Mouse (Mus musculus): ENCODE measurements around the gene Coq6. TPM values are rescaled to one million over a fixed set of nuclear protein-coding genes. Genes with fewer than 3 reads are reported as not detected.
"Not testable (repeated sequence)": the region's sequence is repeated elsewhere in the genome, so short reads cannot be mapped to it uniquely, and the experiment has no call there.

Coq6 gene
- total RNA-seq (2021): 10 to 100 TPM; 26.2 to 28.3 TPM
- long read RNA-seq, transcript Coq6-201 (12 exons, 1,602 nt): major isoform, 15 of 19 reads
- long read RNA-seq, partial matches to known transcripts: 0 of 19 reads
- long read RNA-seq, other reads (novel, unspliced or antisense): 4 of 19 reads

GRCm38 (mm10) chr12:84361555-84362489 is at the start of gene Coq6, which contains the start of gene Fam161b:
TSS of gene Coq6 (plus strand) at chr12:84361657.
TSS of gene Fam161b (minus strand) at chr12:84361833.
- DNase-seq (ENCODE audit: low spot score in 2 of 2): peak; percentile 90 to 94

- DNase-seq (ENCODE audit: low spot score in 2 of 2): no peak
Observed at GRCm38 (mm10) chr12:84316006-84316405, 45.5 kb upstream of the Coq6 start.

GRCm38 (mm10) chr12:84316721-84317621 is 44.5 kb upstream of the Coq6 start, which contains the start of gene Zfp410:
TSS of gene Zfp410 (plus strand) at chr12:84316852.
- DNase-seq (ENCODE audit: low spot score in 2 of 2): peak; percentile 74 to 82

- no peak for DNase-seq (ENCODE audit: low spot score in 2 of 2)
Observed at GRCm38 (mm10) chr12:84327111-84327512, 34.3 kb upstream of the Coq6 start.

GRCm38 (mm10) chr12:84336963-84337625 is 24.4 kb upstream of the Coq6 start:
- no peak for DNase-seq (ENCODE audit: low spot score in 2 of 2)

- no peak for DNase-seq (ENCODE audit: low spot score in 2 of 2)
Observed at GRCm38 (mm10) chr12:84347192-84347591, 14.3 kb upstream of the Coq6 start.

- not testable (repeated sequence) for DNase-seq (ENCODE audit: low spot score in 2 of 2)
Observed at GRCm38 (mm10) chr12:84358699-84359098, 2.8 kb upstream of the Coq6 start.

GRCm38 (mm10) chr12:84362872-84363271 is 1.4 kb downstream of the Coq6 start:
- no peak for DNase-seq (ENCODE audit: low spot score in 2 of 2)

GRCm38 (mm10) chr12:84364291-84364690 is 2.8 kb downstream of the Coq6 start:
- no peak for DNase-seq (ENCODE audit: low spot score in 2 of 2)

- no peak for DNase-seq (ENCODE audit: low spot score in 2 of 2)
Observed at GRCm38 (mm10) chr12:84365137-84365536, 3.7 kb downstream of the Coq6 start.

- no peak for DNase-seq (ENCODE audit: low spot score in 2 of 2)
Observed at GRCm38 (mm10) chr12:84366971-84367370, 5.5 kb downstream of the Coq6 start.

- no peak for DNase-seq (ENCODE audit: low spot score in 2 of 2)
Observed at GRCm38 (mm10) chr12:84371647-84372046, 10.2 kb downstream of the Coq6 start.

- DNase-seq (ENCODE audit: low spot score in 2 of 2): no peak
Observed at GRCm38 (mm10) chr12:84373831-84374481, 12.5 kb downstream of the Coq6 start.

- DNase-seq (ENCODE audit: low spot score in 2 of 2): no peak
Observed at GRCm38 (mm10) chr12:84382369-84382768, 20.9 kb downstream of the Coq6 start.

- DNase-seq (ENCODE audit: low spot score in 2 of 2): peak; percentile 23 to 28
Observed at GRCm38 (mm10) chr12:84384644-84385081, 23.2 kb downstream of the Coq6 start.

- DNase-seq (ENCODE audit: low spot score in 2 of 2): no peak
Observed at GRCm38 (mm10) chr12:84385408-84385807, 24.0 kb downstream of the Coq6 start.

- DNase-seq (ENCODE audit: low spot score in 2 of 2): no peak
Observed at GRCm38 (mm10) chr12:84388097-84388496, 26.6 kb downstream of the Coq6 start.

- DNase-seq (ENCODE audit: low spot score in 2 of 2): no peak
Observed at GRCm38 (mm10) chr12:84388774-84389400, 27.4 kb downstream of the Coq6 start.

GRCm38 (mm10) chr12:84390336-84390735 is 28.9 kb downstream of the Coq6 start:
- DNase-seq (ENCODE audit: low spot score in 2 of 2): no peak

- DNase-seq (ENCODE audit: low spot score in 2 of 2): no peak
Observed at GRCm38 (mm10) chr12:84392681-84393080, 31.2 kb downstream of the Coq6 start.

Data from layer of hippocampus, postnatal 10 days (tissue).